Mouse (Mus musculus) kidney, adult 2 months (tissue): ENCODE results near the gene Cnih2.

Experiments
- CTCF ChIP-seq: fragments of 200-500 bp; conservative IDR thresholded peaks from 2 replicates; pipeline ENCODE4 v1.5.1; 2011; ENCODE audit warnings: low read depth, mild to moderate bottlenecking, control low read depth, low read length, moderate library complexity, mixed read lengths; ENCODE audit not compliant: insufficient read depth, insufficient read length
- POLR2A ChIP-seq: fragments of 200-500 bp; IDR thresholded peaks from one replicate; pipeline ENCODE4 v1.6.1; 2011; ENCODE audit warnings: low read depth, low read length, control low read depth

DNA sequence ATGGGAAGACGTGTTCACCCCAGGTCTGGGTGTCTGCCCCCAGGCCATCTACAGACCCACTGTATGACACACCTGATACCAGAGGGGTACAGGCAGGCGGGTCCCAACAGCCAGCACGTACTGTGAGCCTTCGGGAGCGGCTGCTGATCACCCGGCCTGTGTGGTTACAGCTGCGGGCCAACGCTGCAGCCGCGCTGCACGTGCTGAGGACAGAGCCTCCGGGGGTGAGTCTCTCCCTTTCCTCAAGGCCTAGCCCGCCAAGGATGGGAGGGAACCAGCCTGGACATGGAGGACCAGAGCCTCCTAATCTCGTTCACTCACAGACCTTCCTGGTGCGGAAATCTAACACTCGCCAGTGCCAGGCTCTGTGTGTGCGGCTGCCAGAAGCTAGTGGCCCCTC lies 47.3 kb downstream of the Cnih2 start:
- no peak for TF ChIP-seq CTCF
- TF ChIP-seq POLR2A = no peak
